Mouse (Mus musculus): Measurements from ENCODE around the gene Zfp365. TPM values are rescaled to one million over a fixed set of nuclear protein-coding genes. Genes with fewer than 3 reads are reported as not detected.
A peak's percentile ranks its signal among the peaks of the same experiment; 100 is the strongest.

Gene Zfp365
- polyA plus RNA-seq, 1 experiment from 2014 or later, result 1.8 TPM

DNA sequence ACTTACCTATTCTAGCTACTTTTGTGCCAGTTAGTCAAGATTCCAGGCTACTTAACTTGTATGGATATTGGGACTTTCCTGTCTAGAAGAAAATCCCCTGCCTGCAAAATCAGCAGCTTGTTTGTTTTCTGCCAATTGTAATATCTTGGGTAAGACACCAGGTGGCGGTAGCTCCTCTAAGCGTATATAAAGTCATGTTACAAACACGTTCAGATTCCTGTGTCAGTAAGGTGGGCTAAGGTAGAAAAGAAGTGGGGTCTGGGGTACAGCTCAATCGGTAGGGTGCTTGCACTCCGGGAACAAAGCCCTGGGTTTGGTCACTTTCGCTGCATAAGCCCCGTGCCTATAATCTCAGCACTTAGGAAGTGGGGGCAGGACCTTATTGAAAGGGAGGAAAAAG lies 50.1 kb downstream of the Zfp365 start:
- ATAC-seq (ENCODE audit: low read depth), result no peak

DNA sequence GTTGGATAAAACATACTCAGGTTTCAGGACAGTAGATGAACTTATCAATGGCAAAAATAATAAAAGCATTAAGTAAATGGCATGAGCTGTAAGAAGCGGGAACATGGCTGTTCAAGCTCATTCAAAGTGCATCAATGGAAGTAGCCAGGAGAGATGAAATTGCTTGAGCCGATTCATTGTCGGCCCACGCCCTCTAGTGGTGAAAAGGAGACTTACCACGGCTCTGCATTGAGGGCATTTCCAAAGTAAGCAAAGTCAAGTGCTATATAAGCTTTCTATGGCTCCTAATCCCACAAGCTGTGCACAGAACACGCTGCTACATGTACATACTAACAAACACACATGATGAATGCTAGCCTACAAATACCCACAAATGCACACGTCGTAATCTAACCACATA lies 53.6 kb downstream of the Zfp365 start:
- Histone ChIP-seq H3K36me3 (no peaks in the 10 kb centered on the region), H3K4me3 (no peak overlapping the region), H3K27ac (replicated peaks) (no peak overlapping the region), H3K4me2 (no peak overlapping the region), H3K9ac (no peak overlapping the region), H3K9me3 (no peaks in the 10 kb centered on the region), H3K4me1 (replicated peaks) (no peaks in the 10 kb centered on the region), H3K27me3 (no peaks in the 10 kb centered on the region)
- peak; percentile 69 for ATAC-seq (ENCODE audit: low read depth)
- WGBS, result 19% methylated on average over 8 of the region's 8 CpGs

More for the DNA sequence above, 50.1 kb downstream of the Zfp365 start:
- H3K9me3 ChIP-seq, result no peaks in the 10 kb centered on the region
- no peak overlapping the region for H3K27ac ChIP-seq (replicated peaks)
- no peak overlapping the region for H3K9ac ChIP-seq
- no peaks in the 10 kb centered on the region for H3K36me3 ChIP-seq
- no peak overlapping the region for H3K4me2 ChIP-seq
- WGBS, result 18% methylated on average over 7 of the region's 7 CpGs
- H3K4me3 ChIP-seq, result no peak overlapping the region
- no peaks in the 10 kb centered on the region for H3K27me3 ChIP-seq
- no peaks in the 10 kb centered on the region for H3K4me1 ChIP-seq (replicated peaks)

- Histone ChIP-seq H3K4me2 (no peak overlapping the region), H3K27ac (replicated peaks) (no peak overlapping the region), H3K9me3 (no peaks in the 10 kb centered on the region), H3K27me3 (no peaks in the 10 kb centered on the region), H3K36me3 (no peaks in the 10 kb centered on the region), H3K9ac (no peak overlapping the region), H3K4me3 (no peak overlapping the region), H3K4me1 (replicated peaks) (no peaks in the 10 kb centered on the region)
- WGBS, result 79% methylated on average over 4 of the region's 4 CpGs
- ATAC-seq (ENCODE audit: low read depth), result no peak
These were observed 54.9 kb downstream of the Zfp365 start for GRCm38 (mm10) chr10:67857561-67857906.

DNA sequence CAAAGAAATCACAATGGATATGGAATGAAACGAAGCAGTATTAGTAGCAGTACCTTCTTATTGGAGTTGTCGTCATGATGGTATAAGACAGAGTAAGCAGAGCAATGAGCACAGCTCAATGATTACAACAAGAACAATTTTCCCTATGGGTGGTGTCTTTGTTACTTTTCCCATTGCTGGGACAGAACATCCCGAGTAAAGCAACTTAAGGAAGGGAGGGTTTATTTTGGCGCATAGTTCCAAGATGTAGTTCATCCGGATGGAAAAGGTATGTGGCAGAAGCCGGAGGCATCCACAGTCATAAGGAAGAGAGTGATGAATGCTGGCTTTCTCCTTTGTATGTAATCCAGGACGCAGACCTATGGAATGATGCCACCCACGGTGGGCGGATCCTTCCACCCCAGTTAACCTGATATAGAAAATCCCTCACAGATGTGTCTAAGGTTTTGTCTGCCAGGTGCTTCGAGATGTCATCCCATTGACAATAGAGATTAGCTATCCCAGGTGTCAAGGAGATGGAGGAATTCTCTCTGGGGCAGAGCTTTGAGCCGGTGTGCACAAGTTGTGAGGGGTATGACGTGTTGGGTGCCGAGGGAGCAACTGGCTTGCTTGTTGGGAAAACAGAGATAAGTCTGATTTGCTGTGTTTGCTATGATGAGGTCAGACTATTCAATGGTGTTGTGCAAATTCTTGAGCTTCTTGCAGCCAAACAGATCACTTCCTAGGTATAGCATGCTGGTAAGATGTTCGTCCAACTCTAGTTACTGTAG lies 55.5 kb downstream of the Zfp365 start:
- Histone ChIP-seq H3K27ac (replicated peaks) (no peak overlapping the region), H3K4me2 (no peak overlapping the region), H3K4me3 (no peak overlapping the region), H3K9me3 (no peaks in the 10 kb centered on the region), H3K4me1 (replicated peaks) (no peaks in the 10 kb centered on the region), H3K36me3 (no peaks in the 10 kb centered on the region), H3K9ac (no peak overlapping the region), H3K27me3 (no peaks in the 10 kb centered on the region)
- 92% methylated on average over 14 of the region's 14 CpGs for WGBS
- ATAC-seq (ENCODE audit: low read depth), result no peak

GRCm38 (mm10) chr10:67855760-67856159 lies 56.7 kb downstream of the Zfp365 start:
- no peaks in the 10 kb centered on the region for H3K9me3 ChIP-seq
- 67% methylated on average over 5 of the region's 5 CpGs for WGBS

DNA sequence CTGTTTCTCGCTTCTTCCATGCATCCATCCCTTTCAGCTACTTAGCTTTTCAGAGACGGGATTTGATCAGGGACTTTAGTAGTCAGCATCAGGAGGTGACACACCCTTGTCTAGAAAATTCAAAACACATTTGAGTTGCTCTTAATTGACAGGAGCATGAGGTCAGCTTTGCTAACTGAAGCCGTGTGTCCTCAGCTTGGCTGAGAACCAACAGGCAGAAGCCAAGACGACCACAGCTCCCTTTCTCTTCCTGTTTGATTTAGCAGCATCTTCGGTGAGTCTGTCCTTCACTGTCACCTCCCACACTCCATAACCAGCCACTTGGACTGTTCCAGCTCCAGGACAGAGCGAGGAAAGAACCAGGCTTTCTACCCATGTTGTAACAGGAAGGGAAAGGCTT lies 60.1 kb downstream of the Zfp365 start:
- Histone ChIP-seq H3K27ac (replicated peaks) (no peak overlapping the region), H3K4me2 (no peak overlapping the region), H3K27me3 (no peaks in the 10 kb centered on the region), H3K4me3 (no peak overlapping the region), H3K4me1 (replicated peaks) (no peaks in the 10 kb centered on the region), H3K9me3 (no peaks in the 10 kb centered on the region), H3K36me3 (no peaks in the 10 kb centered on the region), H3K9ac (no peak overlapping the region)
- ATAC-seq (ENCODE audit: low read depth), result no peak
- WGBS, result 83% methylated on average over 6 of the region's 6 CpGs

More at GRCm38 (mm10) chr10:67855760-67856159, 56.7 kb downstream of the Zfp365 start:
- Histone ChIP-seq H3K27me3 (no peaks in the 10 kb centered on the region), H3K27ac (replicated peaks) (no peak overlapping the region), H3K4me1 (replicated peaks) (no peaks in the 10 kb centered on the region), H3K4me3 (no peak overlapping the region), H3K36me3 (no peaks in the 10 kb centered on the region), H3K9ac (no peak overlapping the region), H3K4me2 (no peak overlapping the region)
- no peak for ATAC-seq (ENCODE audit: low read depth)

- H3K4me1 ChIP-seq (replicated peaks), result no peaks in the 10 kb centered on the region
- H3K9ac ChIP-seq, result no peak overlapping the region
- no peak overlapping the region for H3K27ac ChIP-seq (replicated peaks)
- H3K27me3 ChIP-seq, result no peaks in the 10 kb centered on the region
- 44% methylated on average over 6 of the region's 6 CpGs for WGBS
- no peaks in the 10 kb centered on the region for H3K36me3 ChIP-seq
- no peak for ATAC-seq (ENCODE audit: low read depth)
- H3K4me2 ChIP-seq, result no peak overlapping the region
- no peaks in the 10 kb centered on the region for H3K9me3 ChIP-seq
- H3K4me3 ChIP-seq, result no peak overlapping the region
These were observed 61.4 kb downstream of the Zfp365 start for GRCm38 (mm10) chr10:67851079-67851478.

GRCm38 (mm10) chr10:67846016-67846650 lies 66.3 kb downstream of the Zfp365 start:
- H3K4me3 ChIP-seq, result no peak overlapping the region
- 78% methylated on average over 14 of the region's 14 CpGs for WGBS
- H3K9ac ChIP-seq, result no peak overlapping the region
- no peaks in the 10 kb centered on the region for H3K36me3 ChIP-seq
- H3K4me1 ChIP-seq (replicated peaks), result no peaks in the 10 kb centered on the region
- no peak overlapping the region for H3K4me2 ChIP-seq
- no peak for ATAC-seq (ENCODE audit: low read depth)
- H3K27ac ChIP-seq (replicated peaks), result no peak overlapping the region
- H3K9me3 ChIP-seq, result no peaks in the 10 kb centered on the region
- H3K27me3 ChIP-seq, result no peaks in the 10 kb centered on the region

DNA sequence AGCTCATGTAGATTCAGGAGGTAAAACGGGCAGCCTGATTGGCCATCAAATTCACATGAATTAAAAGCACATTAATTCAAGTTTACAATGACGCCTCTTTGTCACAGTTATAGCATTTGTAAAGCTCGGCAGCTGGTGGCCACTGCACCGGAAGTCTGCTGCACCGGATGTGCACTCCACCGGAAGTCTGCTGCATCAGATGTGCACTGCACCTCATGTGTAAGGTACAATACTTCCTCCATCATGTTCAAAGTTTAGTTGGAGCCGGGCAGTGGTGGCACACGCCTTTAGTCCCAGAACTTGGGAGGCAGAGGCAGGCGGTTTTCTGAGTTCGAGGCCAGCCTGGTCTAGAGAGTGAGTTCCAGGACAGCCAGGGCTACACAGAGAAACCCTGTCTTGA lies 70.9 kb downstream of the Zfp365 start:
- H3K4me3 ChIP-seq, result no peak overlapping the region
- no peak overlapping the region for H3K4me2 ChIP-seq
- no peak for ATAC-seq (ENCODE audit: low read depth)
- H3K9me3 ChIP-seq, result no peaks in the 10 kb centered on the region
- no peaks in the 10 kb centered on the region for H3K36me3 ChIP-seq
- H3K27ac ChIP-seq (replicated peaks), result no peak overlapping the region
- H3K9ac ChIP-seq, result no peak overlapping the region
- H3K4me1 ChIP-seq (replicated peaks), result no peaks in the 10 kb centered on the region
- 73% methylated on average over 10 of the region's 10 CpGs for WGBS
- H3K27me3 ChIP-seq, result no peaks in the 10 kb centered on the region

- ATAC-seq (ENCODE audit: low read depth), result no peak
- Histone ChIP-seq H3K9me3 (no peaks in the 10 kb centered on the region), H3K27me3 (no peaks in the 10 kb centered on the region), H3K9ac (no peak overlapping the region), H3K27ac (replicated peaks) (no peak overlapping the region), H3K4me3 (no peak overlapping the region), H3K4me1 (replicated peaks) (no peaks in the 10 kb centered on the region), H3K36me3 (no peaks in the 10 kb centered on the region), H3K4me2 (no peak overlapping the region)
- 93% methylated on average over 4 of the region's 4 CpGs for WGBS
These were observed 71.7 kb downstream of the Zfp365 start for GRCm38 (mm10) chr10:67840735-67841134.

GRCm38 (mm10) chr10:67839156-67839555 lies 73.3 kb downstream of the Zfp365 start:
- no peaks in the 10 kb centered on the region for H3K27me3 ChIP-seq
- no peak overlapping the region for H3K27ac ChIP-seq (replicated peaks)
- H3K9me3 ChIP-seq, result no peaks in the 10 kb centered on the region
- H3K4me3 ChIP-seq, result no peak overlapping the region
- H3K4me1 ChIP-seq (replicated peaks), result no peaks in the 10 kb centered on the region
- 84% methylated on average over 3 of the region's 3 CpGs for WGBS
- no peak overlapping the region for H3K4me2 ChIP-seq
- ATAC-seq (ENCODE audit: low read depth), result no peak
- H3K9ac ChIP-seq, result no peak overlapping the region
- H3K36me3 ChIP-seq, result no peaks in the 10 kb centered on the region

DNA sequence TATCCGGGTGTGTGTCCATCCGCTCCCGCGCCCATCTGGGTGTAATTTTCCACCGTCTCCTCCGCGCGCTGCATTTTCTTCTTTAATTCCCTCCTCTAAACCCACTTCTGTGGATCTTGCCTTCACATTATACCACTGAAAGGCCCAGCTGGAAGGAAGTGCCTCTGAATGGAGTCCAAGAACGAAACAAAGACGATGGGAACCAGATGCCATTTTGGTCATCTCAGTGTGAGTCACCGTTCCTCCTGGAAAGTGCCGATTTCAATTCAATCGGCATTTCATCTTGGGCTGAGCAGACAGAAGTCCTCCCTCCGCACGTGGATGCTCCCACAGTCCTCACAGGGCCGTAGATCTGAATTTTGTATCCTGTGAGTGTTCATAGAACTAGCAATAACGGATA lies 76.0 kb downstream of the Zfp365 start:
- Histone ChIP-seq H3K27ac (replicated peaks) (no peak overlapping the region), H3K4me3 (no peak overlapping the region), H3K36me3 (no peaks in the 10 kb centered on the region), H3K9me3 (no peaks in the 10 kb centered on the region), H3K4me2 (no peak overlapping the region), H3K9ac (no peak overlapping the region), H3K4me1 (replicated peaks) (no peaks in the 10 kb centered on the region), H3K27me3 (no peaks in the 10 kb centered on the region)
- no peak for ATAC-seq (ENCODE audit: low read depth)
- WGBS, result 84% methylated on average over 17 of the region's 17 CpGs

Data from neural tube, embryonic 13.5 days (tissue).